Mouse (Mus musculus): ENCODE results near the gene Card11.

Card11 gene

DNA sequence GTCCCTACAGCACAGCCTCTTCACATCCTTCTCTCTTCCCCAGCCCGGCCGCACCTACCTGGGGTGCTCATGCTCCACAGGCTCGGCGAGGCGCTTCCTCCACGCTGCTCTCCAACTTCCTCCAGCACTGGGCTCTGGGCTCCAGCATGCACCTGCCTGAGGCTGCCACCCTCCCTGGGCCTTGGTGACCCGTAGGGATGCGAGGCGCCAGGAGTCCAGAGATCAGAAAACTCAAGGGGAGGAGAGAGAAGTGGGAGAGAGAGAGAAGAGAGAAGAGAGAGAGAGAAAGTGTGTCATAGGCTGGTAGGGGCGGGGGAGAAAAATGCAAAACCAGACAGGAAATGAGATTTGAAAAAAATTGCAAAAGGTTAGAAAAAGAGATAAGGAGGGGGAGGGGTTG, at the start of gene Card11:
TSS of gene Card11 (minus strand) at position 234 of the 400 bp plus-strand sequence.
- no peak for DNase-seq

DNA sequence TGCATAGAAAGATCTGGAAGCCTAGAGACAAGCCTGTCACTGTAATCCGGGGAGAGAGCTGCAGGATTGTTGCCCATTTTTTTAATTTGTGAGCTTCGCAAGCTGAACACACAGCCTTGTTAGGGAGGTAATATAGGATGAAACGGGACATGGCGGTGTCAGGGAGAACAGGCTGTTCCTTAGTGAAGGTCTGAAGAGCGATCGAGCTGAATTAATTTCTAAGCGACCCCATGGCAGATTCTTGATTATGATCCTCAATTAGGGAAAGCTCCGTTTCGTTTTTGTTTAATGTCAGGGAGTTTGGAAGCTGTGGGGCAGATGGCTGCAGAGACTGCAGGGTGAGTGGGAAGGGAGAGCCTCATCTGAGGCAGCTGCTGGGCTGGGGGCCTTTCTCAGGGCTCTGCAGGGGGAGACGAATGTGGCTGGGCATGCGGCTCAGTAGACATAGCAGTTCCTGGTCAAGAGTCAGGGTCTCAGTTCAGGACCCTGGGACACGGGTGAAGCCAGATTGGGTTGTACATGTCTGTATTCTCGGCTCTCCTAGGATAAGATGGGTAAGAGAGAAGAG, 47.4 kb upstream of the Card11 start:
- DNase-seq = no peak

DNA sequence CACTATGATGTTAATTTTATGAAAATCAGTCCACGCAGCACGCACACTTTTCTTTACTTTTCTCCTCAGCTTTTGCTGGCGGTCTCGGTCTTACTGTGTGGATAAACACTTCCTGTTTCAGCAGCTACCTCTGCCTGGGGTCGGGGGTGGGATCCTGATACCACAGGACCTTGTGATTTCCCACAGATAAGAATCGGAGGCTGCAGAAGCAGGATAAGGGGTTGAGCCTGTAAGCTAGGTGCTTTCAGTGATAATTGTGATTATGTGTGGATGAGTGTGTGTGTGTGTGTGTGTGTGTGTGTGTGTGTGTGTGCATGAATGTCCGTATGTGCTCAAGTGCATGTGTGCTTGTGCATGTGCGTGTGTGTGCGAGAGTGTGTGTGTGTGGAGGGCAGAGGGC, 44.6 kb upstream of the Card11 start:
- no peak for DNase-seq

DNA sequence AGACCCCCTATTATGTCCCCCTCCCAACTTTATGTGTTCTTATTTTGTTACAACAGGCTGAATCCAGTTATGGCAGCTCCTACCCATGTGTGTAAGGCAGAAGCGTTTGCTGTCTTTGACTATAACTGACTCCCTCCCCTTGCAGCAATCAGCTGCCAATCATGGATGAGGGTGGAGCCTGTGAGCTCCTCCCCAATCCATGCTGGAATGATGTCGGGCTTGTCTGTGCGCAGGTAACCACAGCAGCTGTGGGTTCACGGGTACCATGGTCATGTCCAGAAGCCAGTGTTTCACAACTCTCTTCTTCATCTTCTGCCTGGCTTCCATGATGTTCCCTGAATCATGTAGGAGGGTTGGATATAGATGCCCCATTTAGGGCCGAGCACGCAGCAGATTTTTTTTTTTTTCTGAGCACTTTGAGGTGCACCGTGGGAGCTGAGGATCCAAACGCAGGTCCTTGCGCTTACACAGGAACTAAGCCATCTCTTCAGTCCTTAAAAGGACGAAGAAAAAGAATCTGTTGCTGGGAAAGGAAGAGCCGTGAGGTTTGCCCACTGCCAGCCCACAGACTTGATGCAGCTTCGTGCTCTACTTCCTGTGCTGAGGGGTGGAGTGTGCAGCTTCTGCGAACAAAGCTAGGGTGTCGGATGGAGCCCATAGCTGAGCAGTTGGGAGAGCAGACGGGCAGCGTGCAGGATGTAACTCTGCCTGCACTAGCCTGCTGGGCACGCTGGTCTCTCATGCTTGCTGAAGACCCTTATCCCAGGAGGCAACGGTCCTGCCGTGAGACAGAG, 43.5 kb upstream of the Card11 start:
- DNase-seq = no peak

DNA sequence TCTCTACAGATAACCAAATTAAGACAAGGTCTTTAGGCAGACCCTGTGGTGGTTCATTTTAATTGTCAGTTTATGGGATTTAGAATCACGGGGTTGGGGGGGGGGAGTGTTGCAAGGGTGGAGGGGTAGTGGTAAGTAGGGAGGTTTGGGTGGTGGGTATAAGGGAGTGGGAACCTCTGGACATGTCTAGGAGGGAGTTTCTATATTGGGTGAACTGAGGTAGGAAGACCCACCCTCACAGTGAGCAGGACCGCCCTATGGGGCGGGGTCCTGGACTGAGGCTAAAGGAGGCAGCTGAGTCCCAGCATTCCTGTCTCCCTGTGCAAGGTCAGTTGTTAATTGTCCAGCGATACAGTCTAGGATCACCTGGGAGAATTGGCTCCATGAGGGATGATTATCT, 42.0 kb upstream of the Card11 start:
- no peak for DNase-seq

DNA sequence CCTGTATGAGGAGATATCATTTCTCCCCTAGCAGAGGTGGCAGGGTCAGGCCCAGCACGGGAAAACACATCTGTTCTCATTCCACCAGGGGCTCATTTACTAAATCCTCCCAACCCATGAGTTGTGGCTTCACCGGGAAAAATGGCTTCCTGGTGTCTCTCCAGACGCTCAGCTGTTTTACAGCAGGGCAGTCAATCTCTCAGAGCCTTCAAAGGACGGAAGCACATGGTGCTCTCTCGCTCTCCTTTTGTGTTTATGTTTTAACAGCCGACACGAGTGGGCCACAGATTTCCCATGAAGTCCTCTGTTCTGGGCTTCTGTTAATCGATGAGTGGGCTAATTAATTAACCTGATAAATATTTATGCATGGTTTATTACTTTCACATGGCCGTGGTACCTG, 40.5 kb upstream of the Card11 start:
- DNase-seq = no peak

DNA sequence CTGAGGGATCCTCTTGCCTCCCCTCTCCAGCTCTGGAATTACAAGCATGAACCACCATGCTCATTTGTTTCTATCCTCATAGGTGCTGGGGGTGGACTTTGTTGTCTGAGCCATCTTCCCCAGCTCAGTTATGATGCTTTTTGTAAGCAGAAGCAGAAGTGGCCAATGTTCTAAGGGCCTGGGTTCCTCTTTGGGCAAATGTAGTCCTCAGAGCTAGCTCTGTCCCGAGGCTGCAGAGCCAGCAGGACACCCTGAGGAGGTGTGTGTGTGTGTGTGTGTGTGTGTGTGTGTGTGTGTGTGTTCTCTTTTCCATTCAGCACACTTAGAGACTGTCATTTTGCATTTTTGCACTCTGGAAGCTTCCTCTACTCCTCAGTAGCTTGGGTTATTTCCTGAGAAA, 38.0 kb upstream of the Card11 start:
- peak; percentile 6 for DNase-seq

DNA sequence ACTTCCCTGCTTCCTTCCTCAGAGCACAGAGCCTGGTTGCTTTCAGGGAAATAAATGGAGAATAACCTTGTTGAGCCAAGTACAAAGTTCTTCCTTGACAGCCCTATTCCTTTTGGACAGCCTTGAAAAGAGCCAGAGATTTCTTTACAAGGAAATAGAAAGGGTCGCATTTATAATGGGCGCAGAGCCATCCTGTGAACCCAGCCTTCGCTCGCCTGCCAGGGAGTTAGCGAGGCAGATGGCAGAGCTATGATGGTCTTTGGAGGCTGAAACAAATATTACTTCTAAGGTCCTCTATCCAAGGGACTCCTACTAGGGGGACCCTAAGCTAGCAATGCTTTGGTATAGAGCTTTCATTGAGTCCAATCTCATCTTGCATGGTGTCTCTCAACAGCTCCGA, 35.0 kb upstream of the Card11 start:
- DNase-seq = no peak

DNA sequence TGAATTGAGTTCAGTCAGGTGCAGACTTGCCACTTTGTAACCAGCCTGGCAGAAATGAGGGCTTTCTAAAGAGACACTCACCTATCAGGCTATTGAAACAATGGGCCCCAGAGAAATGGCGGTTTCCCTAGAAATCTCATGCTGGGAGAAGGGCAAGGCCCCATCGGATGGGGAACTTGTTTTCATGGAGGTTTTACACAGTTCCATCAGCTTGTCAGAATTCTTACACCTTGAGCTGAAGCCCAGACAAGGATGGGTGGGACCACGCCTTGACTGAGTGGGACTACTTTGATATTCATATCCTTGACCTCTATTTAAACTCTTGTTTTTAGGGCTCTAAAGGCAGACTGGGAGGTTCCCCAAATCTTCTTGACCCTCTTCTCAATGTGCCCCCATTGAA, 33.9 kb upstream of the Card11 start:
- no peak for DNase-seq

DNA sequence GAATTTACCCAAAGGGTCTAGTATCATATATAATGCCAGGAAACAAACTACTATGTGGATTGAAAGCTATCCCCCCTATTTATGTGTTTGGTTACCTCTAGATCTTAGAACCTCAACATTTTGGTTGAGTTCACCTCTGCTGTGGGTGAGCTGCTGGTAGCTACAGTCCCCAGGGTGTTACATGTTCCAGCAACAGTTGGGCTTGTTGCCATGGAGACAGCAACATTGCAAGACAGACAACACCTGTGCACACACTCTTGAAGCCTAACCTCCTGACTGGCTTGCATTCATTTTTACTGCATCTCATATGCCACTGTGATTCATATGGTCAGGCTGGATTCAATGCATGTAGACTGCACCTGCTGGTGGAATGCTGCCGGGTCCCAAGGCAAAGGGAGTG, 32.6 kb upstream of the Card11 start:
- DNase-seq = no peak

DNA sequence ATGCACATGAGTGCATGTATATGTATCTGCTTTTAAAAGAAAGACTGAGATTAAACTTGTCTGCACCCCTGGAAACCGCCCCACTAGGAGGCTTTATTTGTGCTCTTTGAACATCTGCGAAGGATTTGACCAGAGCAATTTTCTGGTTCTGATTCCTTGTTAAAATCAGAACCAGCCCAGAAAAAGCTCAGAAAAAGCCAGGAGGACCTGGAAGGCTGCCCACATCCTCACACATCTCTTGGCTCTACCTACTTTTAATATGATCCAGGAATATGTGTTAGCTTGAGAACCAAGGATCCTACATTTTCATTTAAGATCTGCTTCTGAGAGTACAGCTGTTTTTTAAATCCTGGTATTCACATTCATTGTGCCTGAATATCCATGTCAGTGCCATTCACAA, 29.0 kb upstream of the Card11 start:
- DNase-seq = no peak

DNA sequence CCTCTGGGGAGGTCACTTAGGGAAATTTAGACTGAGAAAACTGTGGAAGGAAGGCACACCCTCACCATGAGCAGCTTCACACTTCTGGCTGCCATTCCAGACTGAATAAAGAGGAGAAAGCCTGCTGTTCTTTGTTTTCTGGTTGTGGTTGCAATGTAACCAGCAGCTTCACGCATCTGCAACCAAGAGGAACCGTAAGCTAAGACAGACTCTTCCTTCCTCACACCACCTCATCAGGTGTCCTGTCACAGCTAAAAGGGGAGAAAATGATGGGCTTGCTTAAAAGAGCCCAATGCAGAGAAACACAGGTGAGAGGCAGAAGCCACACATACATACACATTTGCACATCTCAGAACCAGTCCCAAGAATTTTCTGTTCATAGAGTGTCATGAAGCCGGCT, 25.3 kb upstream of the Card11 start:
- no peak for DNase-seq

DNA sequence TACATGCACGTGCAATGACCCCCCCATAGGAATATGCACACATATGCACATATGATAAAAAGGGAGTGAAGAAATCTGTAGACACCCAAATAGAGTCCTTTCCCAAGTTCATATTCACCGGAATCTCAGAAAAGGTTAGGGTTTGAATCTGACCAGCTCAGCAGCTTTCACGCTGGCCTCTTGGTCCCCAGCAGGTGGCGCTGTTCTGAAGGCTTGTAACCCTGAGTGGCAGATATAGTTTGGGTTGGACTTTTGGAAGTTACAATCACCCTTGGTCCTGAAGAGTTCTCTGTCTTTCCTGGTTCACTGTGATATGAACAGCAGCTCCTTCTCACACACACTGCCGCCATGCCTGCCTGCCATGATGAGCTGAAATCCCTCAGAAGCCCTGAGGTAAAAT, 24.1 kb upstream of the Card11 start:
- no peak for DNase-seq

DNA sequence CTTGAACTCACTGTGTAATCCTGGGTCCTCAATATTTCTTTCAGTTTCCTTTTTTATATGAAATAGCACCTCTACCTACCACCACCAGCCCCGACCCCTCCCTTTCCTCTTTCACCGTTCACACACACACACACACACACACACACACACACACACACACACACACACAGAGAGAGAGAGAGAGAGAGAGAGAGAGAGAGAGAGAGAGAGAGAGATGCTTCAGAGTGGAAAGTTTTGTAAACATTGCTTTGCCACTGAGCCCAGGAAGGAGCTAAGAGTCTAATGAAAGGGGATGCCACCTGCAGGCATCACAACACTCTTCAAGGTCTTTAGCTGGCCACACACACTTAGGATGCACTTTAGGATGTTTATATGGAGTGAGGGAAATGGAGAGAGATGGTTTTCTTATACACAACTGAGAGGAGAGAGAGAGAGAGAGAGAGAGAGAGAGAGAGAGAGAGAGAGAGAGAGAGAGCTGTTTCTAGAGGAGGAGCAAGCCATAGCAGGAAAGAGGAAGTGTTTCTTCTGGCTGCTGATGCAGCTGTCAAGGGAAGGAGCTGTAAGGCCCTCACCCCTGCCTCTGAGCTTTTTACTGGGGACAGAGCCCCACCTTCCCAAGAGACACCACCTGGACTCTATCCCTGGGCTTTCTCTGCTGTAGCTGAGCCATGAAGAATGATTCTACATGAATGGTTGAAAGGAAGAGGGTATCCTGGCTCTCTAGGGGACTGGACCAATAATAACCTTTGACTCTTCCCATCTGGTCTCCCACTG, 17.7 kb upstream of the Card11 start:
- no peak for DNase-seq

DNA sequence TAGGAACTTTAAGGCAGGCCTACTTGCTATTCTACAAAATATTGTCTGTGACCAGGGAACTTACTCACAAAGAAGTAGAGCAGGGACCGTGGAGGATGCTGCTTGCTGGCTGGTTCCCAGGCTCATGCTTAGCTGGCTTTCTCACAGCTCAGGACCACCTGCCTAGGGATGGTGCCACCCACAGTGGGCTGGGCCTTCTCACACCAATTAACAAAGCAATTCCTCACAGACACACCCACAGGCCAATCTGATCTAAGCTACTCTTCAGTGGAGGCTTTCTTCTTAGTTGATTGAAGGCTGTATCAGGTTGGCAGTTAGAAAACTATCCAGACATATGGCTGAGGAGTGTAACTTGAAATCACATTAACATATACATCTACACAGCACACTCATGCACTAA, 15.7 kb upstream of the Card11 start:
- DNase-seq = no peak

DNA sequence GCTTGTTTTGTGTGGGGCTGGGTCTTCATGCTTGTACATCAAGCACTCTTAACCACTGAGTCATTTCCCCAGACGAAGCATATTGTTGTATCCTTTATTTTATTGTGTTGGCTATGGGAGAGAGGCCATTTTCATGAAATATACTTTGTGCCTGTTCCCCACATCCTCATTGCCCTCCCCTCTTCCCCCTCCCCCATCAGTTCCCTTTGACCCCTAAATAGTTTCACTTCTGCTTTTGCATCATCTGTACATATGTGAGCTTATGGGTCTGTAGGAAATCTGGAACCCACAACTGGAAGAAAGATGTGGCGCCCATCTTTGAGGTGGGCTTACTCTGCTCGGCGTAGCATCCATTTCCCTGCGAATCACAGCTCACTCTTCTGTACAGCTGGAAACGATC, 13.8 kb upstream of the Card11 start:
- DNase-seq = peak; percentile 14

DNA sequence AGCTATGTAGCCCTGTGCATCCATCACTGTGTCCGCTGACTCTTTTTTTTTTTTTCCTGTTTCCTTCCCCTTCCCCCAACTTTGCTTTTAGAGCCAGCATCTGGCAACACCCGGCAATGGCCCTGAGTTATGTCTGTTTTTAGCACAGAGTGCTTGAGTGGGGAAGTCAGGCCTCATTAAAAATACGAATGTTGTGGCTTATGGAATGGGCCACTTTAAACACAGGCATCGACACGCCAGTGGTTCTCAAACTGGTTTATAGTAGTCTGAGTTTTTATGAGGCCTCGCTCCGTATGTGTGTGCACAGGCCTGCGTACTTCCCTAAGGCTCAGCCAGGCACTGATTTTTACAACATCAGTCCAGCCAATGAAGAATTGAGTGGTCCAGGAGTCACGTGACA, 13.1 kb upstream of the Card11 start:
- peak; percentile 17 for DNase-seq

DNA sequence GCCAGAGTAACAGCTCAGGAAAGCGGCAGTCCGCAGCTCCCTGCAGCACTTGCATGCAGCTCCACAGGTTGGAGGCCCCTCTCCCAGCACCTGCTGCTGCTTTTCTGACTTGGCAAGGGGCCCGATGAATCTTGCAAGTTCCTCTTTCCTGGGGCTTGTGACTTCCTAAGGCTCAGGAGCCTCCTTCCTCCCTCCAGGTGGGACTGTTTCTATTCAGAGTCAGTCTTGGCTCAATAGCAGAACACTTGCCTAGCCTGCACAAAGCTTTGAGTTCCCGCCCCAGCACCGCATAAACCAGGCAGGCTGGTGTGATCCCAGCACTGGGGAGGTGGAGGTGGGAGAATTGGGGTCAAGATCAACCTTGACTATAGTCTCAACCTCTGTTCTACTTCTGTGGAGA, 5.1 kb upstream of the Card11 start:
- no peak for DNase-seq

DNA sequence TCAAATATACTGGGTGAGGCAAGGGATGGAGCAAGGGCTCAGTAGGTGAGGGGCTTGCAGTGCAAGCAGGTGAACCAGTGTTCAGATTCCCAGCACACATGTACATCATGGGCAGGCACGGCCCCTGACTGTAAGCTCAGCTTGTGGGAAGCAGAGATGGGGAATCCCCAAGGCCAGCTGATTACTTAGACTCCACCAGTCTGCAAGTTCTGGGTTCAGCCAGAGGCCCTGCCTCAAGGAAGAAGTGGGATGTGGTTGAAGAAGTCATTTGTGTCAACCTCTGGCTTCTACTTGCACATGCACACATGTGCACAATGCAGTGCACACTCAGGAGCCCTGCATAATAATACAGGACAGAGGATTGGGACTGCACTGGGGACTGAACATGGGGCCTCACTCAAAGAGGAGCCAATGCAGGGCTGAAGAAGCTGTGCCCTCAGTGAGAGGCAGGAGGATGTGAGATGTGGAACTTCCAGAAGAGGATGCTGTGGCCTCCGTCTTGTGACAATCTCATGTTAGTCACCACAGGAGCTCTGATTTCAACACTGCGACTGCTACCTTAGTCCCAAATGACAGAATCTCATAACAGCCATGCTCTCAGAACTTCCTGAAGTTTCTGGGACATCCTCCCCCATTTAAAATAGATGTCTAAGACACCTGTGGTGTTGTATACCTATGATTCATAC, 3.8 kb upstream of the Card11 start:
- peak; percentile 12 for DNase-seq

DNA sequence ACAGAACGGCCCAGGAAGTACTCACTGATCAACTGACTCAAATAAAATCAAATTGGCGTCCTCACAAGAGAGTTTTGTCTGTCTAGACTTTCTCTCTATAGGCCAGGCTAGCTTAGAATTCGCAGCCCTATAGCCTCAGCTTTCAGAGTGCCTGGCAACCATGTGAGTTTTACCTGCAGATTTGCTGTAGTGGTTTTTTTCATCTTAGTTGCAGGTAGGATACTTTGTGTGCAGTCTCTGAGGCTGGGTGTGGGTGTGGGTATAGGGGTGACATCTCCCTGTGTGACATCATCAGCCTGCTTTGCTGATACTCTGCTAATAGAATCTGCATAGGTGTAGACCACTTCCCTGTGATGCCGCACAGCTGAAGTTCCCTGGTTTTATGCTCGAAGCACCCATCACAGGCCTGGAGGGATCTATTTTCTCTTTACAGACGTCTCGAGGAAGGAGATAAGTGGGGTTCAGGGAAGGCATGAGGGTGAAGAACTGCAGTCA, 1.2 kb downstream of the Card11 start:
- no peak for DNase-seq

DNA sequence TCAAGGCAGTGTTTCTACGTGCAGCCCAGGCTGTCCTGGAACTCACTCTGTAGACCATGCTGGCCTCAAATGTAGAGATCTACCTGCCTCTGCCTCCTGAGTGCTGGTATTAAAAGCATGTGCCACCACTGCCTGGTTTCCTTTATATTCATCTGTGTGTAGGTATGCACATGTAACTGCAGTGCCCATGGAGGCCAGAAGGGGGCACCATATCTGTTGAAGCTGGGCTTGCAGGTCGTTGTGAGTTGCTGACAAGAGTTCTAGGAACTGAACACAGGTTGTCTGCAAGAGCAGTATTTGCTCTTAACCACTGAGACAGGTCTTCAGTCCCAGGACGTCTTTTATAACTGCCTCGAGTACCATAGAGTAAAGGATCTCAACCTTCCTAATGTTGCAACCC, 2.6 kb downstream of the Card11 start:
- no peak for DNase-seq

DNA sequence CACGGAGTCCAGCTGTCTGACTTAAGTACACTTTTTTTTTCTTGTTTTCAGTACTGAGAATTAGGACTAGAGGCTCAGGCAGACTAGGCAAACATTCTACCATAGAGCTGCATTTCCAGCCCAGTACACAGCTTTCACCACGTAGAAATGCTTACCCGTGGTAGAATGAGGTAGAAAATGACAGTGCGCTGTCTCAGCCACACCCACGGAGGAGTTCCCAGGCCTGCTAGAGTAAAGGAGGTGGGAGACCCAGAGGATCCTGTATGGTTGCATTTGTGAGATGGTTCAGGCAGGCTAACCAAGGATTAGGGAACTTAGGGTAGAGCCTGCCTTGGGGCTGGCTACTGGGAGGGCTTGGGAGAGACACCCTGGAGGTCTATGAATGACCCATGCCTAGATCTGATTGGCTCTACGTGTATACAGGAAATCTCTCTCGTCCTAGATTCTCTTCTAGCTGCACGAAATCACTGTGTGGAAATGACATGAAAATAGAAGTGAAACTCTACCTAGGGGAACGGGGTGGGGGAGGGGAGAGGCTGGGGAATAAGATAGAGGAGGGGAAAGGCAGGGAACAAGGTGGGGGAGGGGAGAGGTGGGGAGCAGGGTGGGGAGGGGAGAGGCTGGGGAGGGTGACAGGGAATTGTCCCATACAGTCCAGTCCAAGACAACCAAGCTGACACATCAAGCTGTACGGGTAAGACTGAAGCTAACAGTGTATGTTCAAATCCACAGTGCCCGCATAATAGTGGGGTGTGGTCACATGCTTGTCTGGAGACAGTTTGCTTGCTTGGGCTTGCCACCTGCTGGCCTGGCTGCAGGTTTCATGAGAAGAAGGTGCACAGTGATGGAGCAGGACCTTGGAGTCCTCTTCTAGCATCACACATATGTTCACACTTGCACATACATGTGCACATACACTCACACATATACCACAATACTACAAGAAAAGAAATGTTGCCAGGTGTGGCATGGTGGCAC, 8.0 kb downstream of the Card11 start:
- DNase-seq = no peak

All from kidney, adult 9 months (tissue).